Mouse (Mus musculus) embryonic fibroblast, embryonic 13.5 days (primary cell): ENCODE measurements at regions not wholly inside any gene's neighbourhood (a gene's known extent, or its start where the extent isn't known, plus 50 kb on each side); places are given as distances from the start of the nearest gene placed in this dataset.

Source experiments
- H3K27ac ChIP-seq: 2 replicates; pipeline ENCODE4 v1.5.1; 2012; ENCODE audit warnings: low read length, control low read depth, inconsistent platforms; ENCODE audit not compliant: insufficient read depth
- H3K4me1 ChIP-seq: 2 replicates; pipeline ENCODE4 v1.6.1; 2011; ENCODE audit warnings: low read length; ENCODE audit not compliant: control insufficient read depth, insufficient read depth
- H3K4me3 ChIP-seq: 2 replicates; pipeline ENCODE4 v1.5.1; 2011; ENCODE audit warnings: mild to moderate bottlenecking, control low read depth, low read length; ENCODE audit not compliant: insufficient read depth
- CTCF ChIP-seq: IDR thresholded peaks from 2 replicates; pipeline ENCODE4 v1.5.1; 2011; ENCODE audit warnings: mild to moderate bottlenecking, control low read depth, low read length, moderate library complexity, borderline replicate concordance; ENCODE audit not compliant: insufficient read depth
- POLR2A ChIP-seq: IDR thresholded peaks from 2 replicates; pipeline ENCODE4 v1.6.1; 2011; ENCODE audit warnings: low read depth, mild to moderate bottlenecking, control low read depth, low read length, moderate library complexity

- Histone ChIP-seq H3K4me1 (no peaks in the 10 kb centered on the region), H3K27ac (no peak overlapping the region), H3K4me3 (no peak overlapping the region)
- TF ChIP-seq CTCF (no peak), POLR2A (no peak)
Observed at GRCm38 (mm10) chr12:66012706-66013105, 271.5 kb downstream of the Rpl10l start.
